Mouse (Mus musculus): Measurements from ENCODE around the gene Chsy1.

Chsy1 gene

GRCm38 (mm10) chr7:66140095-66140494 is 30.8 kb downstream of the Chsy1 start:
- no peak for DNase-seq

- DNase-seq, result peak in 1 of 2 experiments; percentile 51
Measured at GRCm38 (mm10) chr7:66140923-66141570, 31.7 kb downstream of the Chsy1 start.

GRCm38 (mm10) chr7:66142514-66142913 is 33.2 kb downstream of the Chsy1 start:
- DNase-seq, result no peak

- no peak for DNase-seq
Measured at GRCm38 (mm10) chr7:66144543-66144942, 35.2 kb downstream of the Chsy1 start.

GRCm38 (mm10) chr7:66147156-66147555 is 37.8 kb downstream of the Chsy1 start:
- no peak for DNase-seq

GRCm38 (mm10) chr7:66147816-66148215 is 38.5 kb downstream of the Chsy1 start:
- DNase-seq, result peak; percentile 43 to 68

GRCm38 (mm10) chr7:66149506-66149905 is 40.2 kb downstream of the Chsy1 start:
- no peak for DNase-seq

GRCm38 (mm10) chr7:66150411-66150810 is 41.1 kb downstream of the Chsy1 start:
- no peak for DNase-seq

GRCm38 (mm10) chr7:66157413-66157812 is 48.1 kb downstream of the Chsy1 start:
- DNase-seq, result no peak

- no peak for DNase-seq
Measured at GRCm38 (mm10) chr7:66157861-66158415, 48.6 kb downstream of the Chsy1 start.

- DNase-seq, result no peak
Measured at GRCm38 (mm10) chr7:66158616-66159129, 49.4 kb downstream of the Chsy1 start.

GRCm38 (mm10) chr7:66159961-66160360 is 50.6 kb downstream of the Chsy1 start:
- DNase-seq, result no peak

- no peak for DNase-seq
Measured at GRCm38 (mm10) chr7:66161836-66162235, 52.5 kb downstream of the Chsy1 start.

GRCm38 (mm10) chr7:66162489-66162888 is 53.2 kb downstream of the Chsy1 start:
- no peak for DNase-seq

- no peak for DNase-seq
Measured at GRCm38 (mm10) chr7:66162981-66163380, 53.7 kb downstream of the Chsy1 start.

- DNase-seq, result no peak
Measured at GRCm38 (mm10) chr7:66164427-66165031, 55.2 kb downstream of the Chsy1 start.

GRCm38 (mm10) chr7:66165036-66165798 is 55.9 kb downstream of the Chsy1 start:
- peak in 1 of 2 experiments; percentile 46 for DNase-seq

GRCm38 (mm10) chr7:66168877-66169276 is 59.6 kb downstream of the Chsy1 start:
- no peak for DNase-seq

GRCm38 (mm10) chr7:66169476-66169875 is 60.2 kb downstream of the Chsy1 start:
- DNase-seq, result no peak

- no peak for DNase-seq
Measured at GRCm38 (mm10) chr7:66170802-66171505, 61.6 kb downstream of the Chsy1 start.

GRCm38 (mm10) chr7:66175738-66176137 is 66.4 kb downstream of the Chsy1 start:
- peak in 1 of 2 experiments; percentile 48 for DNase-seq

- DNase-seq, result no peak
Measured at GRCm38 (mm10) chr7:66176256-66176655, 66.9 kb downstream of the Chsy1 start.

GRCm38 (mm10) chr7:66176929-66177328 is 67.6 kb downstream of the Chsy1 start:
- DNase-seq, result no peak

All from lung, postnatal 4 days (tissue).